ENCODE assay signal across 22 mouse cellular contexts in the genomic region with DNA sequence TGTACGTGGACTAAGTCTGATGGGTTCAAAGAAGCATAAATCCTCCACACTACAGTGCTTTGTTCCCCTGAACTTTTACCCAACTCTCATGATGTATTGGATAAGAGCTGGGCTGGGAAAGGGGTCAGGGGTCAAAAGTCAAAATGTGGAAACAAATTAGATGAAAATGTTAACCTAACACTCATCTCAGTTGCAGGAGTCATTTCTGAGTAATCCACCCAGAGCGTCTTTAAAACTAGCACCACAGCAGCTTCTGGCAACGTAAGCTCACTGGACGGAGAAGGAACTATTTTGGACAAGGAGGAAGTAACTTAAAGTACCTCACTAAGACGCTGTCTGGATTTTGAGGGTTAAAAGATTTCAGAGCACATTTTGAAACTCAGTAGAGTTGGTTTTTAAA. TPM values are rescaled to one million over a fixed set of nuclear protein-coding genes. Genes with fewer than 3 reads are reported as not detected.
"Had no signal": no experiment of that assay in that cellular context is flagged by ENCODE, and none has a peak within 500 bp of the region (broad histone marks: within the 10 kb centered on the region; RNA-seq: fewer than 3 reads in every experiment).

No protein-coding gene starts in this region.

- H3K27me3 ChIP-seq: neural tube, embryonic 12.5 days; stomach, embryonic 15.5 days had no signal

- ATAC-seq: lung, postnatal 0 days had no signal

- H3K36me3 ChIP-seq: limb, embryonic 10.5 days; neural tube, embryonic 12.5 days; stomach, embryonic 15.5 days had no signal

- H3K4me1 ChIP-seq: neural tube, embryonic 12.5 days; stomach, embryonic 15.5 days had no signal

- H3K27ac ChIP-seq: kidney, postnatal 0 days; layer of hippocampus, adult 2 months; limb, embryonic 10.5 days; liver, embryonic 14.5 days; neural tube, embryonic 12.5 days; stomach, embryonic 15.5 days had no signal

- H3K4me3 ChIP-seq: layer of hippocampus, adult 2 months; limb, embryonic 10.5 days; neural tube, embryonic 12.5 days; stomach, embryonic 15.5 days had no signal

- H3K9ac ChIP-seq: liver, embryonic 14.5 days; neural tube, embryonic 12.5 days; stomach, embryonic 15.5 days had no signal

- DNase-seq: kidney, adult 11 months; kidney, adult 9 months; kidney, postnatal 4 days; lung, adult 2 months; lung, postnatal 4 days; midbrain, embryonic 14.5 days; spleen, adult 18-20 months; thymus, adult 2 months; thymus, postnatal 25 days had no signal

- H3K4me2 ChIP-seq: neural tube, embryonic 12.5 days; stomach, embryonic 15.5 days had no signal

- H3K9me3 ChIP-seq: limb, embryonic 10.5 days; neural tube, embryonic 12.5 days; stomach, embryonic 15.5 days had no signal

RNA-seq across cellular contexts. Expression of a gene that starts 20.5 kb away (rescaled TPM):
- total RNA-seq: layer of hippocampus, adult 2 months; layer of hippocampus, postnatal 10 days; left cerebral cortex, postnatal 14 days; neutrophil, adult 5-6 weeks had no signal
- polyA plus RNA-seq: kidney, postnatal 0 days; limb, embryonic 10.5 days; limb, embryonic 14.5 days; liver, embryonic 14.5 days; lung, adult 2 months; lung, postnatal 0 days; midbrain, embryonic 14.5 days; neural tube, embryonic 12.5 days; testis, adult 2 months; thymus, adult 2 months; urinary bladder, adult 2 months had no signal
